Mouse (Mus musculus): ENCODE measurements at regions not wholly inside any gene's neighbourhood (a gene's known extent, or its start where the extent isn't known, plus 50 kb on each side); places are given as distances from the start of the nearest gene placed in this dataset.
"Not testable (repeated sequence)": the region's sequence is repeated elsewhere in the genome, so short reads cannot be mapped to it uniquely, and the experiment has no call there.

GRCm38 (mm10) chr17:15620746-15621694 is 56.9 kb upstream of the Prdm9 start:
- DNase-seq (ENCODE audit: low read depth, low spot score) = no peak

- peak; percentile 42 for DNase-seq (ENCODE audit: low read depth, low spot score)
Observed at GRCm38 (mm10) chr17:15622913-15623312, 58.8 kb upstream of the Prdm9 start.

GRCm38 (mm10) chr17:15630792-15631191 is 66.6 kb upstream of the Prdm9 start:
- no peak for DNase-seq (ENCODE audit: low read depth, low spot score)

GRCm38 (mm10) chr17:15631626-15632025 is 67.5 kb upstream of the Prdm9 start:
- DNase-seq (ENCODE audit: low read depth, low spot score) = no peak

DNA sequence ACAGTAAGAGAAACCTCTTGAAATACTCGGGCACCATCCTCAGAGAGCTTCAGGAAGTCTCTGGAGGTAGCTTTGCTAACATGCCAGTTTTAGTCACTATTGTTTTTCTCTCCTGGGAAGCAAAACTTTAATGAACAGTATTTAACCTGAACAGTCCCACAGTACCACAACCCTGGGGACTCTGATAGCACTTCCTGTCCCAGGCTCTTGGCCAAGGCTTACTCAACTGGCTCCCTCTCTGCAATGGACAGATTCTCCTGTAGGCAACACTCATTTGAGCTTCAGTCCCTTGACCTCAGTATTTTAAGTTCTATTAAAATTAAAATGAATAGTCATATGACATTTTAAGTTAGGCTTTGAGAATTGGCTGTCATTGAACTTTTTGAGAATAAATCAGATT is 67.9 kb upstream of the Prdm9 start:
- no peak for DNase-seq (ENCODE audit: low read depth, low spot score)

DNA sequence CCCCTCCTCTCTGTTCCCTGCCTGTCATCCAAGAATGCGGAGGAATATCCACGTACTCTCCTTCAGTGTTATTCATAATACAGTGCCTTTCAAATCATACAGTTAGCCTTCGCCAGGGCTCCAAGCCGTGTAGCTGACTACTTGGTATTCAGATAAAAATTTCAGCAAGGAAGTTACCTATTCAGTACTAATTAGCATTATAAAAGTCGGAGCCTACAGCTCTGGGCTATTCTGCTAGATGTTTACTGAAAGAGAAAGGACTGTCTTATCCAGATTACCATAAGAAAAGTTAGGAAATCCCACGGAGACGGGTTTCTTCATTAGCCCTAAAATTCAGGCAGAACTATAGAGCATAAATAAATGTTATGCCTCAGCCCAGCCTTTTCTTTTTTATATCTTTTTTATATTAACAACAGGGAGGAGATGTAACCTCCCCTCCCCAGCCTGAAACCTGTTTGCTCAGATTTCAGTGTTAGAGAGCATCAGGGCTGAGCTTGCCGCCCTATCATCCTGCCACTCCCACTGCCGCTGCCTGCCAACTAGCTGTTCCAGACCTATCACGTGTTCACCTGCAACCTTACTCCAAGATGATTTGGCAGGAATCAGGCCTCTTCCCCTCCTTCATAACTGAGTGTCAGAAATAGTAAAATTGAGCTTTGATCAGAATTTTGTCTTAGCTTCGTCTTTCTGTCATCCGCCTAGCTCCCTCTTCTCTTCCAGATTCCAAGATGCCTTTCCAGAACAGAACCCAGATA is 65.5 kb upstream of the Chd1 start:
- not testable (repeated sequence) for DNase-seq (ENCODE audit: low read depth, low spot score)

DNA sequence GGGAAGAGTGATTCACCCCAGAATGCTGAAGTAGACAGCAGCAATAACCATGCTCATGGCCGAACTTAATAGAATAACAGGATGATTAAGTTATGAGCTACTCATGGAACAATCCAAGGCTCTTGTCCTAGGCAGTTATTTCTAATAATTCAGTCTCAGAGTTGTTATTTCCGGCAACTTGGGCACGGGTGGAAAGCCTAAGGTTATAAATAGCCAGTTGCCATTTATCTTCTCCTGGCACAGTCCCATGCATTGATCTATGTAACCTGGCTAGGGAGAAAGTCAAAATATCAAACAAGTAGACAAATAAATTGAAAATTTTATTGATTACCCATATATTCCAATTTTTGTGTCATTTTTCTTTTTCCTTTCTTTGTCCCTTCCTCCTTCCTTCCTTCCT is 64.0 kb upstream of the Chd1 start:
- no peak for DNase-seq (ENCODE audit: low read depth, low spot score)

GRCm38 (mm10) chr17:15641764-15642163 is 63.0 kb upstream of the Chd1 start:
- no peak for DNase-seq (ENCODE audit: low read depth, low spot score)

- no peak for DNase-seq (ENCODE audit: low read depth, low spot score)
Observed at GRCm38 (mm10) chr17:15646768-15647167, 58.0 kb upstream of the Chd1 start.

DNA sequence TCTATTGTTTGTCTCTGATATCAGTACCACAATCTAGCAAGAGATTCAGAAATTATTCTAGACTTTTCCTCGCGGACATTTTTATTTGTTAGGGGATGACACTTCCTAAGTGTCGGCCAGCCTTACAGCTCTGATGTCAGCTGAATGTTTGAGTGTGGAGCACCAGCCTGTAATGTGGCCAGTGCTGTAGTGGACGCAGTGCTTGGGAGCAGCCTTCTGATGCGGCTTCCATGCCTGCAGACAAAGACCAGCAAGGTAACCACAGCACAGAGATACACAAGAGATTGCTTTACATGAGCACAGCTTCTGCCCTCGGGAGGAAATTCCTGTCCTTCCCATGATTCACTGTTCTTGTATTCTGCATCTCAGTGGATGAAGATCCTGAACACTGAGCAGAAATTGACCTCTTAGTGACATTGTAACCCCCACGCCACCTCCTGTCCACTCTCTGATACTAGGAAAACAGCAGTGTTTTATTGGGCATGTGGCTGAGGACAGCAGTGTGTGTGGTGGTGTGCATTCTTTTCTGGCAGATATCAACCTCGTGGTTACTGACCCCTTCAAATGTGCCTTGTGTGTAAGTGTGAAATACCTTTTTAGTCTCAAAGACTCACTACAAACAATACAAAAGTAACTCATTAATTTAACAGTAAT is 54.6 kb upstream of the Chd1 start:
- no peak for DNase-seq (ENCODE audit: low read depth, low spot score)

DNA sequence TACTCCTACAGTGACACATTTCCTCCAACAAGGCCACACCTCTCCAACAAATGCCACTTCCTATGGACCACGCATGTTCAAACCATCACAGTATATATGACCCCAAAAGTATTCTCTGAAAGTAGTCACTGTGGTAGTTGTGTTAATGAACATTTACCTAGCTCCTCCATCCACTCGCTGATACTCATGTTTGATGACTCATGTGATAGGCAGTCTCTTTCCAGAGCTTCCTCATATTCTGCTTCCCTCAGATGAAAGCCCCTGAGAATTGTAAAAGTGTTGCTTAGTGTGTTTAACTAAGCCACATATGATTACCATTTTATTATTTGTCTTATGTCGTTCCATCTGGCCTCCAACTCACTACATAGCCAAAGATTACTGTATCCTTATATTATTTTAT is 52.9 kb upstream of the Chd1 start:
- DNase-seq (ENCODE audit: low read depth, low spot score) = no peak

Measured in A20 (cell line).